Mouse (Mus musculus) ES-E14 (cell line): ENCODE measurements around the gene Zfp423.

Experiments
- HCFC1 ChIP-seq: IDR thresholded peaks from 2 replicates; pipeline ENCODE4 v1.6.1; 2012; ENCODE audit warnings: low read length, inconsistent platforms, borderline replicate concordance; ENCODE audit not compliant: insufficient read depth
- MAFK ChIP-seq: IDR thresholded peaks from 2 replicates; pipeline ENCODE4 v1.6.1; 2014; ENCODE audit warnings: mild to moderate bottlenecking, low read depth, low read length, inconsistent platforms; ENCODE audit not compliant: insufficient read depth
- ZC3H11A ChIP-seq: IDR thresholded peaks from 2 replicates; pipeline ENCODE4 v1.6.1; 2012; ENCODE audit warnings: low read depth, mild to moderate bottlenecking, inconsistent platforms, low read length, borderline replicate concordance
- ZNF384 ChIP-seq: IDR thresholded peaks from 2 replicates; pipeline ENCODE4 v1.6.1; 2012; ENCODE audit warnings: low read depth, low read length, inconsistent platforms

DNA sequence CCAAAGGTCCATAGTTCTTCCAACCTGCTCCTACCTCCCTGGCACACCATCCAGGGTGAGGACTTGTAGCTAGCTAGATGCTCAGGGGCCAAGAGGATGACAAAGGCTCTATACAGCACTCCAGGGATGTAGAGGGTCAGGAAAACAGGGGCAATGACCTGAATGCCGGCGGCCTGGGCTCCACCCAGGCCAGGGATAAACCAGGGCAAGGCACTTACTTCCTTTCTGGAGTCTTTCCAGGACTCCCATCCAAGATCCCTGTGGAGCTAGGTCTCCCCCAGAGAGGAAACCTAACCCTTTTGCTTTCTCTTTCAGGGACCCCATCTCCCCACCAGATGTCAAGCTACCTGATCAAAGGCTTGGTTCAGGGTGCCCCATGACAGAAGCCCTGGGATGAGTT is 30.5 kb downstream of the Zfp423 start:
- TF ChIP-seq MAFK: no peak
- no peak for TF ChIP-seq ZC3H11A
- no peak for TF ChIP-seq ZNF384
- no peak for TF ChIP-seq HCFC1
